Mouse (Mus musculus) embryonic fibroblast, embryonic 13.5 days (primary cell): ENCODE measurements around the gene Ints12.

Experiments used
- CTCF ChIP-seq: IDR thresholded peaks from 2 replicates; pipeline ENCODE4 v1.5.1; 2011; ENCODE audit warnings: mild to moderate bottlenecking, control low read depth, low read length, moderate library complexity, borderline replicate concordance; ENCODE audit not compliant: insufficient read depth
- POLR2A ChIP-seq: IDR thresholded peaks from 2 replicates; pipeline ENCODE4 v1.6.1; 2011; ENCODE audit warnings: low read depth, mild to moderate bottlenecking, control low read depth, low read length, moderate library complexity

- TF ChIP-seq POLR2A (no peak), CTCF (no peak)
Observed at GRCm38 (mm10) chr3:133092274-133092853, 724 bp downstream of the Ints12 start.
